Mouse (Mus musculus) small intestine, adult 2 months (tissue): ENCODE results near the gene Ankfn1. TPM values are rescaled to one million over a fixed set of nuclear protein-coding genes. Genes with fewer than 3 reads are reported as not detected.

Experiments
- H3K27ac ChIP-seq: fragments of 200-500 bp; 2 replicates; pipeline ENCODE4 v1.5.1; 2012; ENCODE audit warnings: low read depth, low read length, control low read depth, inconsistent platforms; ENCODE audit not compliant: insufficient read depth
- H3K27me3 ChIP-seq: fragments of 200-500 bp; 2 replicates; pipeline ENCODE4 v1.6.1; 2012; ENCODE audit warnings: mild to moderate bottlenecking, moderate library complexity, low read length, inconsistent platforms; ENCODE audit not compliant: control insufficient read depth, insufficient read depth
- H3K36me3 ChIP-seq: fragments of 200-500 bp; 2 replicates; pipeline ENCODE4 v1.6.1; 2012; ENCODE audit warnings: mild to moderate bottlenecking, low read length, control low read depth, inconsistent platforms; ENCODE audit not compliant: control insufficient read depth, insufficient read depth
- H3K4me1 ChIP-seq: fragments of 200-500 bp; 2 replicates; pipeline ENCODE4 v1.6.1; 2012; ENCODE audit warnings: low read length, inconsistent platforms, mixed read lengths; ENCODE audit not compliant: control insufficient read depth, insufficient read depth, insufficient read length
- H3K4me3 ChIP-seq: fragments of 200-500 bp; 2 replicates; pipeline ENCODE4 v1.5.1; 2012; ENCODE audit warnings: low read depth, mild to moderate bottlenecking, control low read depth, inconsistent platforms, low read length, moderate library complexity
- CTCF ChIP-seq: fragments of 200-500 bp; IDR thresholded peaks from 2 replicates; pipeline ENCODE4 v1.5.1; 2012; ENCODE audit warnings: low read depth, mild to moderate bottlenecking, control low read depth, inconsistent platforms, low read length, moderate library complexity, mixed read lengths; ENCODE audit not compliant: insufficient replicate concordance, insufficient read length; ENCODE audit errors: extremely low read depth
- POLR2A ChIP-seq: fragments of 200-500 bp; IDR thresholded peaks from 2 replicates; pipeline ENCODE4 v1.6.1; 2012; ENCODE audit warnings: low read depth, mild to moderate bottlenecking, control low read depth, inconsistent platforms, low read length, moderate library complexity
- WGBS: fragments of 180-500 bp; shearing (Covaris S2); methylation state at CpG from one replicate; pipeline ENCODE4 v1.1.7; 2018; 5-methylcytosine and 5-hydroxymethylcytosine counted together
- polyA plus RNA-seq: library from polyadenylated mRNA; depleted of rRNA; stranded (reverse); fragments of >200 nt; gene quantifications from 2 replicates; pipeline ENCODE4 v1.2.3, GENCODE M21; 2012

Gene Ankfn1
- polyA plus RNA-seq, 1 experiment: 0.05 TPM

DNA sequence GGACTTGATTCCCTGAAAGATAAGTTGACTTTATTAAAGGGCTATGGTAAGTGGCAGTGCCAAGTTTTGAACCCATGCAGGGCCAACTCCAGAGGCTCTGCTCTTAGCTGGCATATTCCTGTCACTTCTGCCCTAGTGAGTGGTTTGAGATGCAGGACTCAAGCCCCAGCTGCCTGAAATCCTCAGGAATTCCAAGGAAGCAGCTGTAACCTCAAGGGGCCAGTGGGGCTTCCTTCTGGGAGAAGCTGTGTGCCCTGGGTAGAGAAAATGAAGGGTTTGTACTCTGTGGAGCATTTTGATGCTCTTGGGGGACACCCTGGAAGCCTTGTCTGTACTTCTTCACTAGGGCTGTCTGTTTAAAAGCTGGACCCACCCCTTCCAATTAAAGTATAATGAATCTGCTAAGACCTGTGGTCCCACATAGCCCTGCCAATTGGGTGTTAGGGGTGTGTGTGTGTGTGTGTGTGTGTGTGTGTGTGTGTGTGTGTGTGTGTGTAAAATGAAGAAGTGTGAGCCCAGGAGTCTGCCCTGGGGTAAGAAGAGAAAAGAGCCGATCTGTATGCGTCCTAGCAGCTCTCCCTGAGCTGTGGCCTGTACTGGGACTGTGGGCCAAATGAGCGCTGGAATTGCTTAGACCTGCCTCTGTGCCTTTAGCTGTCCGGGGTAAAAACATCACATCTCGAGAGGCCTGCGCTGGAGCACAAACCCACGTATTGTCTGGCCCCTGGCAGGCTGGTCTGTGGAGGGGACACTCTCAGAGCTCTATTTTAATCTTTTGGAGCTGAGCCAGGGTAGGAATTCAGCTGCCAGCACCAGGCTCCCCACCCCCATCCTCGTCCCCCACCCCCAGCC is 395.4 kb downstream of the Ankfn1 start:
- H3K36me3 ChIP-seq: no peaks in the 10 kb centered on the region
- TF ChIP-seq CTCF (no peak), POLR2A (no peak)
- no peak overlapping the region for H3K27ac ChIP-seq
- no peak overlapping the region for H3K4me3 ChIP-seq
- 48% methylated on average over 7 of the region's 8 CpGs for WGBS
- H3K4me1 ChIP-seq: no peaks in the 10 kb centered on the region
- H3K27me3 ChIP-seq: no peaks in the 10 kb centered on the region

- no peaks in the 10 kb centered on the region for H3K27me3 ChIP-seq
- TF ChIP-seq POLR2A (no peak), CTCF (no peak)
- 89% methylated on average over 14 of the region's 14 CpGs for WGBS
- no peaks in the 10 kb centered on the region for H3K36me3 ChIP-seq
- no peak overlapping the region for H3K27ac ChIP-seq
- no peak overlapping the region for H3K4me3 ChIP-seq
- no peaks in the 10 kb centered on the region for H3K4me1 ChIP-seq
Measured at GRCm38 (mm10) chr11:89370941-89371340, 406.5 kb downstream of the Ankfn1 start.

GRCm38 (mm10) chr11:89370373-89370772 is 407.1 kb downstream of the Ankfn1 start:
- Histone ChIP-seq H3K36me3 (no peaks in the 10 kb centered on the region), H3K27me3 (no peaks in the 10 kb centered on the region), H3K27ac (no peak overlapping the region), H3K4me3 (no peak overlapping the region), H3K4me1 (no peaks in the 10 kb centered on the region)
- WGBS: 51% methylated on average over 7 of the region's 7 CpGs
- TF ChIP-seq CTCF: no peak
- no peak for TF ChIP-seq POLR2A

- TF ChIP-seq POLR2A (no peak), CTCF (no peak)
- WGBS: 75% methylated on average over 3 of the region's 3 CpGs
- H3K4me3 ChIP-seq: no peak overlapping the region
- no peaks in the 10 kb centered on the region for H3K4me1 ChIP-seq
- no peaks in the 10 kb centered on the region for H3K27me3 ChIP-seq
- H3K27ac ChIP-seq: no peak overlapping the region
- H3K36me3 ChIP-seq: no peaks in the 10 kb centered on the region
Measured at GRCm38 (mm10) chr11:89363981-89364380, 413.5 kb downstream of the Ankfn1 start.

DNA sequence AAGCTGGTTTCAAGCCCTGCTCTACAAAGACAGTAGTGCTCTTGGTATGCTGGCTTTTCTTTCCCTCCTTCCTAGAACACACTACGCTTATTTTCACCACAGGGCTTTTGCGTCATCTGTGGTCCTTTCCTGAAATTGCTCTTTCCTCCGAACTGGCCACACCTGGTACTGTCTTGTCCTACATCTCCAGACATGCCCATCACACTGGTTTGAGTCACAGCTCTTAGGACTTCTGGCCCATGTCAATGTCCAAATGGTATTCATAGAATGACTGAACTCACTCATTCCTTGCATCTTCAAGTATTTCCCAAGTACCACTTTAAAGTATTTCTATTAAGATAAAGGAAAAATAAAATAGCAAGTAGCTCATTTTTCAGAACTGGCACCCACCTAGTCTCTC is 416.6 kb downstream of the Ankfn1 start:
- Histone ChIP-seq H3K27ac (no peak overlapping the region), H3K36me3 (no peaks in the 10 kb centered on the region), H3K4me1 (no peaks in the 10 kb centered on the region), H3K4me3 (no peak overlapping the region), H3K27me3 (no peaks in the 10 kb centered on the region)
- 90% methylated on average over 3 of the region's 3 CpGs for WGBS
- no peak for TF ChIP-seq POLR2A
- TF ChIP-seq CTCF: no peak

DNA sequence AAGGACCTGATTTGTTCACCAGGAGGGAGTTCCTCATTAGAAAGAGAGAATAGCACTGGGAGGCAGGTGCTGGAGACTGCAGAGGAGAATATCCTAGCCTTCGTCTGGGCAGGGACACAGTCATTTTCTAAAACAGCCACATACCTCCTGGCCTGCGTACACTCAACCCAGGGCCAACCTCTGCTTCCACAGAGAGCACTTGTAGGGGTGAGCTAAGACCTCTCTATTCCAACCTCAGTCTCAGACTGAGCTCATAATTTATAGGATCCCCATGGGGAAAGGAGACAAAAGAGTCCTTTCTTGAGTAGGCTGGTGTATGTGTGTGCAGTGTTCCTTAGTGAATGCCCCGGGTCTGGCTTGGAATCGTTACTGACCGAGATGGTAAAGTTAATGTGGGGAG is 418.9 kb downstream of the Ankfn1 start:
- no peaks in the 10 kb centered on the region for H3K4me1 ChIP-seq
- WGBS: 82% methylated on average over 5 of the region's 5 CpGs
- H3K36me3 ChIP-seq: no peaks in the 10 kb centered on the region
- no peak for TF ChIP-seq POLR2A
- no peak for TF ChIP-seq CTCF
- no peak overlapping the region for H3K27ac ChIP-seq
- no peaks in the 10 kb centered on the region for H3K27me3 ChIP-seq
- H3K4me3 ChIP-seq: no peak overlapping the region

GRCm38 (mm10) chr11:89356479-89356878 is 421.0 kb downstream of the Ankfn1 start:
- no peak for TF ChIP-seq CTCF
- no peak for TF ChIP-seq POLR2A
- H3K27ac ChIP-seq: no peak overlapping the region
- H3K4me1 ChIP-seq: no peaks in the 10 kb centered on the region
- no peaks in the 10 kb centered on the region for H3K36me3 ChIP-seq
- no peaks in the 10 kb centered on the region for H3K27me3 ChIP-seq
- 40% methylated on average over 2 of the region's 2 CpGs for WGBS
- H3K4me3 ChIP-seq: no peak overlapping the region
